Mouse (Mus musculus) neural tube, embryonic 11.5 days (tissue): ENCODE measurements around the gene 9230102O04Rik. TPM values are rescaled to one million over a fixed set of nuclear protein-coding genes. Genes with fewer than 3 reads are reported as not detected.

Experiments
- ATAC-seq: fragments of 200-750 bp; cut with Nextera tagmentation; 2 replicates; pipeline ENCODE4 v1.8.0; 2017; ENCODE audit warnings: moderate number of reproducible peaks, mild to moderate bottlenecking, moderate TSS enrichment, moderate library complexity; ENCODE audit not compliant: insufficient read depth, low FRiP score, low TSS enrichment
- DNase-seq: peaks from one replicate; pipeline ENCODE4 v3.0.0-alpha.2; 2015; ENCODE audit warnings: low spot score
- H3K27ac ChIP-seq: fragments of 300-500 bp; sonication (generic); 2 replicates; pipeline ENCODE4 v1.5.1; 2014; ENCODE audit warnings: low read depth, mild to moderate bottlenecking, low read length
- H3K27me3 ChIP-seq: fragments of 300-500 bp; sonication (generic); 2 replicates; pipeline ENCODE4 v1.6.1; 2014; ENCODE audit warnings: mild to moderate bottlenecking, low read length, mixed read lengths; ENCODE audit not compliant: control insufficient read depth, insufficient read depth
- H3K36me3 ChIP-seq: fragments of 300-500 bp; sonication (generic); 2 replicates; pipeline ENCODE4 v1.6.1; 2014; ENCODE audit warnings: mild to moderate bottlenecking, low read length, moderate library complexity, mixed read lengths; ENCODE audit not compliant: control insufficient read depth, insufficient read depth
- H3K4me1 ChIP-seq: fragments of 300-500 bp; sonication (generic); 2 replicates; pipeline ENCODE4 v1.6.1; 2014; ENCODE audit warnings: low read length, mixed read lengths; ENCODE audit not compliant: control insufficient read depth, insufficient read depth
- H3K4me2 ChIP-seq: fragments of 300-500 bp; sonication (generic); 2 replicates; pipeline ENCODE4 v1.6.1; 2014; ENCODE audit warnings: low read depth, mild to moderate bottlenecking, moderate library complexity
- H3K4me3 ChIP-seq: fragments of 300-500 bp; sonication (generic); 2 replicates; pipeline ENCODE4 v1.5.1; 2014; ENCODE audit warnings: low read depth, low read length
- H3K9ac ChIP-seq: fragments of 300-500 bp; sonication (generic); 2 replicates; pipeline ENCODE4 v1.6.1; 2014; ENCODE audit warnings: mild to moderate bottlenecking, low read length
- H3K9me3 ChIP-seq: fragments of 300-500 bp; sonication (generic); 2 replicates; pipeline ENCODE4 v1.6.1; 2016; ENCODE audit warnings: low read length; ENCODE audit not compliant: control insufficient read depth
- WGBS: fragments of 180-500 bp; shearing (Covaris S2); extraction: QIAGEN DNeasy Blood & Tissue Kit; methylation state at CpG from one replicate; pipeline ENCODE4 v1.1.7; 2014; 5-methylcytosine and 5-hydroxymethylcytosine counted together
- polyA plus RNA-seq: library from polyadenylated mRNA; unstranded; fragments of >200 nt; fragmentation: Nextera tagmentation; extraction: Ambion mirVana; gene quantifications from 2 replicates; pipeline ENCODE4 v1.2.1, GENCODE M21; 2014

The 9230102O04Rik gene
- polyA plus RNA-seq, 1 experiment from 2014 or later, result not detected

DNA sequence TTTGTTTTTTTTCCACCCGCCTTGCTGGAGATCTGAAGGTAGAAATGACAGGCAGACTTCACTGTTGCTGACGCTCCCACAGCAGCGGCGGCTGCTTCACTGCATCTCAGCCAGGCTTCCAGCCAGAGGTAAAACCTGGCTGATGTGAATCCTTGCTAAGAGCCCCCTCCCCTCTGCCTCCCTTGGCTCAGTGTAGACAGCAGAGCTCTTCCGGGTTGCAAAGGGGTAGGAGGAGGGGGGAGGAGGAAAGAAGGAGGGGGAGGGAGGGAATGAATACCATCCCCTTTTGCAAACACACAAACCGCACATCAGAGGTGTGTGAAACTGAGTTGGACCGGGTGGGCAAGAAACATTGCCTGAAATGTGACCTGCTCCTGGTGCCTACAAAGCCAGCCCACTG is 1.7 kb downstream of the 9230102O04Rik start:
- H3K9ac ChIP-seq, result no peak overlapping the region
- no peaks in the 10 kb centered on the region for H3K4me1 ChIP-seq
- WGBS, result under 1% methylated on average over 7 of the region's 7 CpGs
- no peaks in the 10 kb centered on the region for H3K36me3 ChIP-seq
- H3K9me3 ChIP-seq, result no peaks in the 10 kb centered on the region
- H3K27ac ChIP-seq, result no peak overlapping the region
- DNase-seq, result peak; percentile 40
- H3K4me3 ChIP-seq, result no peak overlapping the region
- ATAC-seq, result no peak
- H3K4me2 ChIP-seq, result no peak overlapping the region
- H3K27me3 ChIP-seq, result peaks cover 92% of the 10 kb centered on the region

DNA sequence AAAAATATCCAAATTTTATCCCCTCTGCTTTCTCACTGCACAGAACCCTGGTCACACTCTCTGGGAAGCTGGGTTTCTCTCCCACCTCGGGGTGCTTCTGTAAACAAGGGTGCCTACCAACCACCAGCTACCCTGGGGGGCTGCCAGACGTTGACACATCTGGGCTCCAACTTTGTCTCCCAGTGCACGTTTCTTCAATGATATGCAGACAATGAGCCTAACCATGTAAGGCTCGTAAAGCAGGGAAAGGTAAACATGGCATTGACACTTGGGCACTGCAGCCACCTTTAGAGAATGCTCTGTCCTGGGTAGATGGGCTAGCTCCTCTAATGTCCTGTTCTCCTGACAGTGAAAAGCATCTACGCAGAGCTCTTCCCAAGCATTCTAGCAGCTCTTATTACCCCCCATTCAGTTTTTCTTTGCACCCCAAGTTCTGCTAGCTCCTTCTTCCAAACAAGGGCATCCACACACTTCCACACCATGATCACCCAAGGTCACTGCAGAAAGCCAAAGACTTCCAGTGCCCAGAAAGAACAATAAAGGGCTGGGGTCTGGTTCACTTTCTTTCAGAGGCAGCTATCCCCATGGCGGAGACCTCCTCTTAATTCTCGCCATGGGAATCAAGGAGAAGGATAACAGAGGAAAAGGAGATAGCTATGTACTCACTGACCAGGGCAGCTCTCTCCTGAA is 2.3 kb downstream of the 9230102O04Rik start:
- Histone ChIP-seq H3K4me1 (no peaks in the 10 kb centered on the region), H3K9ac (no peak overlapping the region), H3K27me3 (peaks cover 93% of the 10 kb centered on the region), H3K4me2 (no peak overlapping the region), H3K9me3 (no peaks in the 10 kb centered on the region), H3K36me3 (no peaks in the 10 kb centered on the region), H3K27ac (no peak overlapping the region), H3K4me3 (no peak overlapping the region)
- ATAC-seq (no peak), DNase-seq (peak; percentile 24)
- WGBS, result 3% methylated on average over 7 of the region's 7 CpGs

DNA sequence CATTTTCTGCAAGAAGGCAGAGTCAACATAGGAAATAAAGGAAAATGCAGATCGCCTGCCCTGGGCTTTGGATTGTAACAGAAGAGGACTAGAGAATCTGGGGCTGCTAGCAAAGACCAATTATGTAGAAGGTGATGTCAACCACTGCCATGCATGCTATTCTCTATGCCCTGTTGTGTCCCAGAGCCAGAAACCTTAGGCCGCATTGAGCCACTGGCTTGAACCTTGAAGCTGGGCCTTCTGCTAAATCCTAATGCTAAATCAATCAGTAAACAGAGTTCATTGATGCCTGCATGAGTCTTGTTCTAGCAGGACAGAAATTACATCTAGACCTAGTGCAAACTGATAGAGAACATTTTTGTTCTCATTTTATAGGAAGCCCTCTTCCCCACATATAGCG is 3.3 kb downstream of the 9230102O04Rik start:
- no peak overlapping the region for H3K4me2 ChIP-seq
- DNase-seq (peak; percentile 9), ATAC-seq (no peak)
- no peaks in the 10 kb centered on the region for H3K9me3 ChIP-seq
- no peaks in the 10 kb centered on the region for H3K36me3 ChIP-seq
- 11% methylated on average over 3 of the region's 3 CpGs for WGBS
- no peak overlapping the region for H3K27ac ChIP-seq
- H3K4me3 ChIP-seq, result no peak overlapping the region
- peaks cover 95% of the 10 kb centered on the region for H3K27me3 ChIP-seq
- H3K4me1 ChIP-seq, result no peaks in the 10 kb centered on the region
- no peak overlapping the region for H3K9ac ChIP-seq

DNA sequence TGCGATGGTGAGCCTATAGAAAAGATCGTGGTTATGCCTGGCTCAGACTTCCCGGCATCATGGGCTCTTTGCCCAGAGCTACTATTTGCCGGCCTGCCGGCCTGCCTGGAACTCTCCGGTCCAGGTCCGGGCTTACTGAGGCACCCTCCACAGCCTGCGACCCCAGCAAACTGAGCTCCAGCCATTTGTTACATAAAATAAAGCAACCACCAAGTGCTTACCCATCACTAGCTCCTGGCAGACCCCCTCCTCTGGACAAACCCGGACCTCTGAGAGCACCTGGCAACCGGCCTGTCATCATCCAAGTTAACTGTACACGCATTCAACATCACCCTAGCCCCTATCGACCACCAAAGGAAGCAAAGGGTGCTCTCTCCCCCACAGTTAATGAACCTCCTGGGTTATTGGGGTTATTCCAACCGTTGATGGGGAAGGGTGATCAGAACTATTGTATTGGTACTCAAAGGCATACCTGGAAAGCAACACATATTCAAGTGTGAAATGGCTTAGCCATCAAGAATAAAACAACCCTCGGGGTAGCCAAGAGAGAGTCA is 4.0 kb downstream of the 9230102O04Rik start:
- Histone ChIP-seq H3K9ac (no peak overlapping the region), H3K4me1 (peaks cover 3% of the 10 kb centered on the region; the same call in 1 of the 2 replicates), H3K36me3 (no peaks in the 10 kb centered on the region), H3K4me3 (no peak overlapping the region), H3K4me2 (no peak overlapping the region), H3K9me3 (no peaks in the 10 kb centered on the region), H3K27me3 (peaks cover 95% of the 10 kb centered on the region), H3K27ac (no peak overlapping the region)
- no peak for ATAC-seq
- peak; percentile 28 for DNase-seq
- WGBS, result 1% methylated on average over 14 of the region's 14 CpGs

DNA sequence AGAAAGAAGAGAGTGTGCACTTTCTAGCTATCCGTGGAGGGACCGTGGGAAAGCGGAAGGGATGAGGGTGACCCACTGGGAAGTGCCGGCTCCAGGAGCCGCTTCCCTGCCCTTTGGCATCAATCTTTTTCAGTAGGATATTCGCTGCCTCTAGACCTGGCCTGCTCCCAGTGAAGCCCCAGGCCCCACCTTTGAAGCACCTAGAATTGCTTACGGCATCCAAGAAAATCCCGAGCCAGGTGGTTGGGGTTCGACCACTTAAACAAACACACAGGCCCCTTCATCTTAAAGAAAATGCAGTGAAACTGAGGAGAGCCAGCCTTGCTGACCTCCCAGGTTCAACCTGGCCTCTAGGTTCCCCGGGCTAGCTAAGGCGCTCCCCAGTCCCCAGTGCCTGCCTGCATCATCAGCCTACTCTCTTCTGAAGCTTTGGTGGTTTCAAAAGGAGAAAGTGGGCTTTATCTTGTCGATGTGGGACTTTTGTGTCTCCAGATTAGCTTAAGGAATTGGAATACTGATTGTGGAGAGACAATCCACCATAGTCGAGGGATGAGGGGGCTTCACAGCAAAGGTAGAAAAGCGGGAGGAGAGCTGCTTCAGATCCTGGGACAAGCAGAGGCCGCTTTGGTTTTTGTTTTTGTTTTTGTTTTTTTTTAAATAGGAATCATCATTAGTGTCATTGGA is 4.7 kb downstream of the 9230102O04Rik start:
- no peaks in the 10 kb centered on the region for H3K9me3 ChIP-seq
- DNase-seq (peak; percentile 49), ATAC-seq (no peak)
- H3K4me3 ChIP-seq, result 0 out of 2 replicates have a peak overlapping the region, but pooled peaks have one; percentile 0
- H3K36me3 ChIP-seq, result no peaks in the 10 kb centered on the region
- under 1% methylated on average over 15 of the region's 15 CpGs for WGBS
- peaks cover 3% of the 10 kb centered on the region; the same call in 1 of the 2 replicates for H3K4me1 ChIP-seq
- peaks cover 95% of the 10 kb centered on the region for H3K27me3 ChIP-seq
- H3K9ac ChIP-seq, result no peak overlapping the region
- no peak overlapping the region for H3K27ac ChIP-seq
- H3K4me2 ChIP-seq, result no peak overlapping the region

DNA sequence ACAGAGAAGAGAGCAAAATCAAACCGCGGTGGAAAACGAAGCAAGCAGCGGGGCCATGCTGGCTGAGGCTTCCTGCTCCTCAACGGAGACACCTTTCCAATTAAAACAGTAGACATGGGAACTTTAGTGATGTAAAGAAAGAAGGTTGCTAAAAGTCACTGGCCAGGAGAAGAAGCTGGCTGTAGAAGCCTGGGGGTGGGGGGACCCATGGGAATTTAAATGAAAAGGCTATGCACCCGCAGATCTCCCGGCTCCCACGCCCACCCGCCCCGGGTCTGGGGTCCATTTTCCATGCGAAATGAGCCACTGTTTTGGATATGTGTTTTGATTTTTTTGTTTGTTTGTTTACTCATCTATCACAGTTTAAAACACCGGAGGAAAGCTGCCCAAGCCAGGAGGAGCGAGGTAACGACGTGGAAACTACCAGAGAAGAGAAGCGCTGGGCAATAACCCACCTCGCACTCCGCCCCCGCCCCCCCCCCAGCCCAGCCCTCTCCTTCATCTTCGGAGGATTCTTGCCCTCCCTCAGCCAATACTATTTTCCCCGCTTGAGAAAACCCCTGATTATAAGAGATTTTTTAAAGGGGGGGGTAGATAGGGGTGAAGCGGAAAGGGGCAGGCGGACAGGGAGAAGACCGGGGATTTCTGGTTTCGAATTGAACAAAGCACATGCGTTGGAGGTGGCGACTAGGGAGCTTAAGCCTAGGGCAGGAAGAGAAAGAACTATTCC is 5.4 kb downstream of the 9230102O04Rik start:
- Histone ChIP-seq H3K4me3 (no peak overlapping the region), H3K4me1 (peaks cover 3% of the 10 kb centered on the region; the same call in 1 of the 2 replicates), H3K4me2 (peak overlapping the region; percentile 16; the same call in 1 of the 2 replicates), H3K27me3 (peaks cover 93% of the 10 kb centered on the region), H3K9ac (no peak overlapping the region), H3K36me3 (no peaks in the 10 kb centered on the region), H3K9me3 (no peaks in the 10 kb centered on the region), H3K27ac (no peak overlapping the region)
- ATAC-seq (no peak), DNase-seq (peak; percentile 13)
- under 1% methylated on average over 27 of the region's 27 CpGs for WGBS

DNA sequence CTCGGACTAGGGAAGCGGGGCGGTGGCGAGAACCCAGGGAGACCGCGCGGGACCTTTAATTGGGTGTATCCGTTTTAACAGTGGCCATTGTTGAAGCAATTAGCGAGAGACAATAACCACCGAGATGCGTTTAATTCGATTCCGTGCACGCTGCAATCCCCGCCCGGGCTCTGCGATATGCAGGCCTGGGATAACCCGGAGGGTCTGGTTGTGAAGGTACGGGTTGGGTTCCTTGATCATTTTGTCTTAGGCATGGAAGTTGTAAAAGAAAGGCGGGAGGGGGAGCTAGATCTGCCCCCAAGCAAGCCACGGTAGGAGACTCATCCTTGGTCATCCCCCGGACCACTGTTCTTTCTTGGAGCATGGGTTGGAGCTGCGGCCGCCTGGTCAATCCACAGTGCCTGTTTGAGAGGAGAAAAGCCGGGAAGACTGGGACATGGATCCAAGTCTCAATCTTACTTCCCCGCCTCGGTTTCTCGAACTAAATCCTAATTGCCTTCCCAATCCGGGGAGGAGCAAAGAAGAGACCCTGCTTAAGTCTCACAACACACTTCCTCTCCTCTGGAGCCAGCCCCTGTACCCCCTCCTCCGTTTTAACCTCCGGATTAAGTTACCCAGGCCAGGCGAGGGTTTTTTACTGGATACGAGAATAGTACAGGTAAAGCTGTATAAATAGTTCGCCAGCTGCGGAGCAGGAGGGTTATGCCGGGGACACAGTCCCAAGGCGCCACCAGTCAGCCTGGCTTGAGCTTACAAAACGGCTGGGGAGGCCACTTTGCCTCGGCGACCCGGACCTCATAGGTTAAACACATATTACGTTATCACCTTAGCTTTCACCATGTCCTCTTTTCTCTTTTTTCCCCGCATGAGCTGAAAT is 6.2 kb downstream of the 9230102O04Rik start:
- DNase-seq (peak; percentile 65), ATAC-seq (no peak)
- peak overlapping the region; percentile 27; the same call in 1 of the 2 replicates for H3K4me2 ChIP-seq
- peaks cover 96% of the 10 kb centered on the region for H3K27me3 ChIP-seq
- no peak overlapping the region for H3K9ac ChIP-seq
- under 1% methylated on average over 43 of the region's 43 CpGs for WGBS
- no peak overlapping the region for H3K27ac ChIP-seq
- H3K4me1 ChIP-seq, result peaks cover 7% of the 10 kb centered on the region
- peak overlapping the region; percentile 18; the same call in 1 of the 2 replicates for H3K4me3 ChIP-seq
- H3K9me3 ChIP-seq, result no peaks in the 10 kb centered on the region
- no peaks in the 10 kb centered on the region for H3K36me3 ChIP-seq
